Mouse (Mus musculus): Measurements from ENCODE around the gene Iapp. TPM values are rescaled to one million over a fixed set of nuclear protein-coding genes. Genes with fewer than 3 reads are reported as not detected.
A peak's percentile ranks its signal among the peaks of the same experiment; 100 is the strongest.
"Not testable (repeated sequence)": the region's sequence is repeated elsewhere in the genome, so short reads cannot be mapped to it uniquely, and the experiment has no call there.

Gene Iapp
- polyA plus RNA-seq, 1 experiment from 2014 or later: not detected

DNA sequence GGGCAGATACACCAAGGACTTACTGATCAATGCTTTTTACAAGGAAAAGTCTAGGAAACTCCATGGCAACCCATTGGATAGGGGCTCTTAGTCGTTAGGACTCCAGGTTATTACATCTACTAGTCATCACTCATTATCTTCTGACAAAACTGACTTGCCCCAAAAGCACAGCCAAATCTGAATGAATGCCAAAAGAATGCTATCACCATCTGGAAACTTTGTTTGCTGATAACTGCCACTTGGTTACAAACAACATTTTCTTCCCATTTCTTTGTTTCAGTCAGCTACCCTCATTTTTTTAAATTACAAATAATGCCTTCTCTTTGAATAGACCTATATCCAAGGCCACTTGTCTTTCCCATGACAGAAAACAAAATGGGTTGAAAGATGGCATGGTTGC is 31.0 kb downstream of the Iapp start:
- Histone ChIP-seq H3K36me3 (replicated peaks; ENCODE audit: control insufficient read depth, insufficient read depth) (no peaks in the 10 kb centered on the region), H3K27me3 (ENCODE audit: control insufficient read depth, insufficient read depth, low read length) (no peaks in the 10 kb centered on the region), H3K9ac (no peak overlapping the region), H3K27ac (no peak overlapping the region), H3K4me1 (replicated peaks; ENCODE audit: control insufficient read depth, insufficient read depth, low read length) (no peaks in the 10 kb centered on the region), H3K4me2 (replicated peaks) (no peak overlapping the region), H3K4me3 (replicated peaks; ENCODE audit: low read length) (no peak overlapping the region), H3K9me3 (ENCODE audit: control insufficient read depth, low read length) (no peaks in the 10 kb centered on the region)
- ATAC-seq (ENCODE audit: low FRiP score): no peak
- no peak for DNase-seq (ENCODE audit: low spot score)
- 71% methylated on average over 1 of the region's 1 CpGs for WGBS

GRCm38 (mm10) chr6:142338961-142339360 is 40.7 kb downstream of the Iapp start:
- no peak overlapping the region for H3K4me2 ChIP-seq (replicated peaks)
- H3K36me3 ChIP-seq (replicated peaks; ENCODE audit: control insufficient read depth, insufficient read depth): no peaks in the 10 kb centered on the region
- 70% methylated on average over 2 of the region's 2 CpGs for WGBS
- no peaks in the 10 kb centered on the region for H3K4me1 ChIP-seq (replicated peaks; ENCODE audit: control insufficient read depth, insufficient read depth, low read length)
- DNase-seq (ENCODE audit: low spot score) (no peak), ATAC-seq (ENCODE audit: low FRiP score) (no peak)
- H3K4me3 ChIP-seq (replicated peaks; ENCODE audit: low read length): no peak overlapping the region
- no peak overlapping the region for H3K9ac ChIP-seq
- H3K27me3 ChIP-seq (ENCODE audit: control insufficient read depth, insufficient read depth, low read length): no peaks in the 10 kb centered on the region
- no peak overlapping the region for H3K27ac ChIP-seq
- H3K9me3 ChIP-seq (ENCODE audit: control insufficient read depth, low read length): no peaks in the 10 kb centered on the region

DNA sequence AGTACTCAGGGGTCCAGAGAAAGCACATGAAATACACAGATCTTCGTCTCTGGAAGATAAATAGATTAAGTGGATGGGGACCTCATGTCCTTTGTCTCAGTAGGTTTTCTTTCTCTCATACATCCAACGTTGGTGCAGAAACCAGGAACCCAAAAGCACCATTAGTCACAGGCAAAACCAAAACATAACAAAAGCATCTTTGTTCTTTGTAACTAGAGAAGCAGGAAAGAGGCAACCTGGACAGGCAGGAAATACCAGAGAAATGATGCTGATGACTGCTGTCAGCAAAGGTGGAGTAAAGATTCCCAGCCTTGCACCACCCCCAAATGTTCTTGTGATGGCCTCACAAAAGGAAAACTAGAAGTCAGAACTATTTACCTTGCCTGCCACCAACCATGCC is 41.4 kb downstream of the Iapp start:
- Histone ChIP-seq H3K27me3 (ENCODE audit: control insufficient read depth, insufficient read depth, low read length) (no peaks in the 10 kb centered on the region), H3K4me3 (replicated peaks; ENCODE audit: low read length) (no peak overlapping the region), H3K36me3 (replicated peaks; ENCODE audit: control insufficient read depth, insufficient read depth) (no peaks in the 10 kb centered on the region), H3K9me3 (ENCODE audit: control insufficient read depth, low read length) (no peaks in the 10 kb centered on the region), H3K4me2 (replicated peaks) (no peak overlapping the region), H3K9ac (no peak overlapping the region), H3K27ac (no peak overlapping the region), H3K4me1 (replicated peaks; ENCODE audit: control insufficient read depth, insufficient read depth, low read length) (no peaks in the 10 kb centered on the region)
- 58% methylated on average over 2 of the region's 2 CpGs for WGBS
- ATAC-seq (ENCODE audit: low FRiP score): no peak
- DNase-seq (ENCODE audit: low spot score): no peak

GRCm38 (mm10) chr6:142343561-142343960 is 45.3 kb downstream of the Iapp start:
- Histone ChIP-seq H3K9me3 (ENCODE audit: control insufficient read depth, low read length) (no peaks in the 10 kb centered on the region), H3K27ac (no peak overlapping the region), H3K4me2 (replicated peaks) (no peak overlapping the region), H3K4me3 (replicated peaks; ENCODE audit: low read length) (no peak overlapping the region), H3K27me3 (ENCODE audit: control insufficient read depth, insufficient read depth, low read length) (no peaks in the 10 kb centered on the region), H3K9ac (no peak overlapping the region), H3K4me1 (replicated peaks; ENCODE audit: control insufficient read depth, insufficient read depth, low read length) (peaks cover 7% of the 10 kb centered on the region; the same call in 1 of the 2 replicates), H3K36me3 (replicated peaks; ENCODE audit: control insufficient read depth, insufficient read depth) (peaks cover 10% of the 10 kb centered on the region)
- 74% methylated on average over 2 of the region's 2 CpGs for WGBS
- ATAC-seq (ENCODE audit: low FRiP score) (no peak), DNase-seq (ENCODE audit: low spot score) (peak; percentile 65)

- WGBS: under 1% methylated on average over 48 of the region's 48 CpGs
- peaks cover 28% of the 10 kb centered on the region for H3K36me3 ChIP-seq (replicated peaks; ENCODE audit: control insufficient read depth, insufficient read depth)
- ATAC-seq (ENCODE audit: low FRiP score) (peak; percentile 95), DNase-seq (ENCODE audit: low spot score) (peak; percentile 95)
- peak within 1 kb of the TSS; percentile 84 for H3K27ac ChIP-seq
- H3K27me3 ChIP-seq (ENCODE audit: control insufficient read depth, insufficient read depth, low read length): no peaks in the 10 kb centered on the region
- H3K4me1 ChIP-seq (replicated peaks; ENCODE audit: control insufficient read depth, insufficient read depth, low read length): peaks cover 7% of the 10 kb centered on the region; the same call in 1 of the 2 replicates
- H3K9ac ChIP-seq: peak within 1 kb of the TSS; percentile 67
- no peaks in the 10 kb centered on the region for H3K9me3 ChIP-seq (ENCODE audit: control insufficient read depth, low read length)
- H3K4me2 ChIP-seq (replicated peaks): peak within 1 kb of the TSS; percentile 65
- H3K4me3 ChIP-seq (replicated peaks; ENCODE audit: low read length): peak within 1 kb of the TSS; percentile 76
These were observed 47.3 kb downstream of the Iapp start, which contains the start of gene Pyroxd1 for GRCm38 (mm10) chr6:142345440-142346038. TSS of gene Pyroxd1 (plus strand) at chr6:142345654.

DNA sequence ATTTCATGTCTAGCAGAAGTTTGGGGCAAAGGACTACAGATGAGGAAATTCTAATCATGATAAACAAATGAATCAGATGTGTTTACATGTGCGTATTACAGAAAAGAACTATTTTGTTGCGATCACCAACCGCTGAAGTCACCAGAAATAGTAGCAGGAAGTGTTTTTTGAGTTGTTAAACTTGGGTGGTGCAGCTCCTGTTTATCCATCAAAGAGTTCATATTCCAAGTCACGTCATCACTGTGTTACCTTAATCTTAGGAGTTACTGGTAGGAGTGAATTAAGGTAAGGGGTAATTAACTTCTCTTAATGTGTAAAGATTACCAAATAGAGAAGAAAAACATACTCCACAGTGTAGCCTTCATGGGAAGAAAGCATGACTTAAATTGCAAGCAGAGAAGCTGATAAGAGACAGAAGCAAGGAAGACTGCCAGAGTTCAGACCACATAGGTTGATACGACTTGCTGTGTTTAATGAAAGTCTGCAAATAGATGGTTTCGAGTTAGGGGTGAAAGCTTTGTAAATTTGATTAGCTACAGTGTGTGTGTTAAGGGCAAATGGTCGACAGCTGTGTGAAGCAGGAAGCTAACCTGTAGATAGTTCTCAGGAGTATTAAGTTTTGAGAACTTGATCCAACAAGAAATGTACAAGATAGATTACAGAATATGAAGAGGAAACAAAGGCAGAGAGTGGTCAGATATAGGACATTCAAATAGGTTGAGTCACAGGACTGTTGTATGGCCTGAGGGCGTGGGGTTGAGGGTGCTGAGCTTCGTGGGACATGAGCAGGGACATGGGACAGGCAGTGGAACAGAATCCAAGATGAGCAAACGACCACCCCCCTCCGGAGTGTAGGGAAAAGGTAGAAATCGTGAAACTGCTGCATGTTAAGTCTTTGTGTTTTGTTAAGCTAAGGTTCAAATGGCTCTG is 48.2 kb downstream of the Iapp start:
- H3K4me3 ChIP-seq (replicated peaks; ENCODE audit: low read length): peak overlapping the region; percentile 76
- H3K27ac ChIP-seq: 0 out of 2 replicates have a peak overlapping the region, but pooled peaks have one; percentile 84
- H3K36me3 ChIP-seq (replicated peaks; ENCODE audit: control insufficient read depth, insufficient read depth): peaks cover 37% of the 10 kb centered on the region
- ATAC-seq (ENCODE audit: low FRiP score): no peak
- H3K27me3 ChIP-seq (ENCODE audit: control insufficient read depth, insufficient read depth, low read length): no peaks in the 10 kb centered on the region
- no peak for DNase-seq (ENCODE audit: low spot score)
- peak overlapping the region; percentile 67 for H3K9ac ChIP-seq
- 64% methylated on average over 12 of the region's 12 CpGs for WGBS
- H3K9me3 ChIP-seq (ENCODE audit: control insufficient read depth, low read length): no peaks in the 10 kb centered on the region
- peak overlapping the region; percentile 65 for H3K4me2 ChIP-seq (replicated peaks)
- H3K4me1 ChIP-seq (replicated peaks; ENCODE audit: control insufficient read depth, insufficient read depth, low read length): peaks cover 7% of the 10 kb centered on the region; the same call in 1 of the 2 replicates

DNA sequence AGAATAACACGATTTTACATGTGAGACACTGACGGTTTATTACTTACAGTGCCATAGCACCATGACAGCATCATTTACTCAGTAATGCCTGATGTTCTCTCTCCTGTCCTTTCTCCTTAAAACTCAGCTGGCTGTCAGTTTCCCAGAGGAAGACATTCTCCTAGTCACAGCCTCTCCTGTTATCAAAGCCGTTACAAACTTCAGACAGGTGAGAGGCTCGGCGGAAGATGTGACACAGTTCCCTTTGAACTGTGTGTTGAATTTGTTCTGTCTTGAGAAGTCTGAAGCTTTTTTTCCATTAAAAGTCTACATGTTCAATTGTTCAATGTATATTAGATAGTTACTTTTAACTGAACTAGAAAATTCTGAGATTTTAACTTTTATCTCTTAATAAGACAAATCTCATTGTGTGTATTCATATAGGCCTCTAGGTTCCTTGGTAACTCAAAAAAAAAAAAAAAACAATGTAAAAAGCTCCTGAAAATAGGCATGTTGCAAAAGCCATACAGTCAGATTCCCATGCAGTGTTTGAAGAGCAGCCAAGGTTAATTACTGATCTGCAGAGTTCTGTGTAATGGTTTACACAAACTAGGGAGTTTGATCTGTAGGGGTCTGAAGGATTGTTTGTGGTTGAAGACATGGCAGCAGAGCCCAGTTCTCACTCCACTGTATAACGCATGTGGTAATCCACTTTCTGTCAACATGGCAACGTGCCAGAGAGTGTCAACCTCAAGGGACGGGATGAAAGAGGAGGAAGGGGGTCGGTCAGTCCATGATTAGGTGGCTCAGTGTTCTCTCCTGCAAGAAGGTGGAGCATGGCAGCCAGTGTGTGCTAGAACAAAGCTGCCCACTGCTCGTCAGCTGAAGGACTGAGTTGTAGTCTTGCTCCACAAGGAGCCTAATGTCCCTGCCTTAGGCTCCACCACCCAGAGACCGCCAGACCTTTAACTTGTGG is 49.5 kb downstream of the Iapp start:
- no peaks in the 10 kb centered on the region for H3K9me3 ChIP-seq (ENCODE audit: control insufficient read depth, low read length)
- H3K27ac ChIP-seq: no peak overlapping the region
- H3K4me3 ChIP-seq (replicated peaks; ENCODE audit: low read length): no peak overlapping the region
- DNase-seq (ENCODE audit: low spot score) (no peak), ATAC-seq (ENCODE audit: low FRiP score) (no peak)
- H3K36me3 ChIP-seq (replicated peaks; ENCODE audit: control insufficient read depth, insufficient read depth): peaks cover 50% of the 10 kb centered on the region
- H3K4me1 ChIP-seq (replicated peaks; ENCODE audit: control insufficient read depth, insufficient read depth, low read length): peaks cover 7% of the 10 kb centered on the region; the same call in 1 of the 2 replicates
- 84% methylated on average over 11 of the region's 11 CpGs for WGBS
- H3K9ac ChIP-seq: no peak overlapping the region
- no peak overlapping the region for H3K4me2 ChIP-seq (replicated peaks)
- H3K27me3 ChIP-seq (ENCODE audit: control insufficient read depth, insufficient read depth, low read length): no peaks in the 10 kb centered on the region

DNA sequence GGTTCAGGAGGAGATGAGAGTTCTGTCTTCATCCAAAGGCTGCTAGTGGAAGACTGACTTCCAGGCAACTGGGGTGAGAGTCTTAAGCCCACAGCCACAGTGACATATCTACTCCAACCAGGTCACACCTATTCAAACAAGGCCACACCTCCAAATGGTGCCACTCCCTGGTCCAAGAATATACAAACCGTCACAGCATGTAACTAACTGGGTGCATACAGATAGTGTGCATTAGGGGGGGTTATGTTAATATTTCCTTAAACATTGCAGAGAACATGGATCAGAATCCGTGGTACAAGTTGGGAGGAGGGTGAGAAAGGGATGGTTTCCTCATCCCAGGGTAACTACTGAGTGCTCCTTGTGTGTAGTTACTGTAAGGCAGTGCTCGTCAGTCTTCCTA is 53.9 kb downstream of the Iapp start:
- peaks cover 84% of the 10 kb centered on the region for H3K36me3 ChIP-seq (replicated peaks; ENCODE audit: control insufficient read depth, insufficient read depth)
- H3K27ac ChIP-seq; H3K27me3 ChIP-seq (ENCODE audit: control insufficient read depth, insufficient read depth, low read length); H3K4me3 ChIP-seq (replicated peaks; ENCODE audit: low read length); H3K4me1 ChIP-seq (replicated peaks; ENCODE audit: control insufficient read depth, insufficient read depth, low read length); H3K4me2 ChIP-seq (replicated peaks); ATAC-seq (ENCODE audit: low FRiP score); H3K9ac ChIP-seq; DNase-seq (ENCODE audit: low spot score); H3K9me3 ChIP-seq (ENCODE audit: control insufficient read depth, low read length): not testable (repeated sequence)
- WGBS: 94% methylated on average over 3 of the region's 3 CpGs

Measured in hindbrain, embryonic 14.5 days (tissue).